Mouse (Mus musculus): ENCODE measurements around the gene Asic2. TPM values are rescaled to one million over a fixed set of nuclear protein-coding genes. Genes with fewer than 3 reads are reported as not detected.

The Asic2 gene
- total RNA-seq, 2 experiments from 2014 or later, result 94.7 to 97.6 TPM

GRCm38 (mm10) chr11:81504791-81505430 is 463.3 kb downstream of the Asic2 start:
- intact Hi-C loops (cut with DNase I), result no loop called here
- DNase-seq (ENCODE audit: low spot score in 2 of 2), result no peak

GRCm38 (mm10) chr11:81501473-81502246 is 466.6 kb downstream of the Asic2 start:
- no peak for DNase-seq (ENCODE audit: low spot score in 2 of 2)
- intact Hi-C loops (cut with DNase I), result no loop called here

GRCm38 (mm10) chr11:81498990-81499389 is 469.3 kb downstream of the Asic2 start:
- DNase-seq (ENCODE audit: low spot score in 2 of 2), result no peak

GRCm38 (mm10) chr11:81497652-81498391 is 470.4 kb downstream of the Asic2 start:
- intact Hi-C loops (cut with DNase I), result no loop called here
- DNase-seq (ENCODE audit: low spot score in 2 of 2), result no peak

More at GRCm38 (mm10) chr11:81498990-81499389, 469.3 kb downstream of the Asic2 start:
- intact Hi-C loops (cut with DNase I), result no loop called here

- intact Hi-C loops (cut with DNase I), result no loop called here
- no peak for DNase-seq (ENCODE audit: low spot score in 2 of 2)
Measured at GRCm38 (mm10) chr11:81496446-81496845, 471.8 kb downstream of the Asic2 start.

- intact Hi-C loops (cut with DNase I), result no loop called here
- DNase-seq (ENCODE audit: low spot score in 2 of 2), result peak; percentile 64 to 81
Measured at GRCm38 (mm10) chr11:81492351-81492750, 475.9 kb downstream of the Asic2 start.

- no peak for DNase-seq (ENCODE audit: low spot score in 2 of 2)
- intact Hi-C loops (cut with DNase I), result no loop called here
Measured at GRCm38 (mm10) chr11:81489144-81489735, 479.0 kb downstream of the Asic2 start.

- no peak for DNase-seq (ENCODE audit: low spot score in 2 of 2)
- intact Hi-C loops (cut with DNase I), result no loop called here
Measured at GRCm38 (mm10) chr11:81488681-81489080, 479.6 kb downstream of the Asic2 start.

- DNase-seq (ENCODE audit: low spot score in 2 of 2), result peak; percentile 30 to 49
- intact Hi-C loops (cut with DNase I), result no loop called here
Measured at GRCm38 (mm10) chr11:81486265-81486940, 481.9 kb downstream of the Asic2 start.

- no peak for DNase-seq (ENCODE audit: low spot score in 2 of 2)
- intact Hi-C loops (cut with DNase I), result no loop called here
Measured at GRCm38 (mm10) chr11:81481198-81481597, 487.1 kb downstream of the Asic2 start.

GRCm38 (mm10) chr11:81476231-81476630 is 492.0 kb downstream of the Asic2 start:
- DNase-seq (ENCODE audit: low spot score in 2 of 2), result no peak
- intact Hi-C loops (cut with DNase I), result no loop called here

- intact Hi-C loops (cut with DNase I), result no loop called here
- DNase-seq (ENCODE audit: low spot score in 2 of 2), result no peak
Measured at GRCm38 (mm10) chr11:81474121-81474520, 494.1 kb downstream of the Asic2 start.

GRCm38 (mm10) chr11:81462199-81462598 is 506.1 kb downstream of the Asic2 start:
- DNase-seq (ENCODE audit: low spot score in 2 of 2), result peak in 1 of 2 experiments; percentile 42
- intact Hi-C loops (cut with DNase I), result loop anchor here (10.0 kb wide), 1 partner anchor 87 kb away; no protein-coding TSS in a partner anchor

- intact Hi-C loops (cut with DNase I), result loop anchor here (10.0 kb wide), 1 partner anchor 87 kb away; no protein-coding TSS in a partner anchor
- no peak for DNase-seq (ENCODE audit: low spot score in 2 of 2)
Measured at GRCm38 (mm10) chr11:81461748-81462147, 506.5 kb downstream of the Asic2 start.

- intact Hi-C loops (cut with DNase I), result no loop called here
- DNase-seq (ENCODE audit: low spot score in 2 of 2), result no peak
Measured at GRCm38 (mm10) chr11:81454921-81455320, 513.3 kb downstream of the Asic2 start.

GRCm38 (mm10) chr11:81454111-81454510 is 514.1 kb downstream of the Asic2 start:
- intact Hi-C loops (cut with DNase I), result no loop called here
- DNase-seq (ENCODE audit: low spot score in 2 of 2), result no peak

GRCm38 (mm10) chr11:81449271-81449705 is 519.0 kb downstream of the Asic2 start:
- intact Hi-C loops (cut with DNase I), result no loop called here
- peak; percentile 7 to 67 for DNase-seq (ENCODE audit: low spot score in 2 of 2)

GRCm38 (mm10) chr11:81446347-81446746 is 521.9 kb downstream of the Asic2 start:
- DNase-seq (ENCODE audit: low spot score in 2 of 2), result no peak
- intact Hi-C loops (cut with DNase I), result no loop called here

GRCm38 (mm10) chr11:81426857-81427256 is 541.4 kb downstream of the Asic2 start:
- DNase-seq (ENCODE audit: low spot score in 2 of 2), result peak in 1 of 2 experiments; percentile 11
- intact Hi-C loops (cut with DNase I), result no loop called here
